Mouse (Mus musculus): Measurements from ENCODE around the gene Zfp580.
A peak's percentile ranks its signal among the peaks of the same experiment; 100 is the strongest.
"Not testable (repeated sequence)": the region's sequence is repeated elsewhere in the genome, so short reads cannot be mapped to it uniquely, and the experiment has no call there.

Gene Zfp580

GRCm38 (mm10) chr7:5064886-5065285 lies 13.5 kb downstream of the Zfp580 start:
- DNase-seq (ENCODE audit: low spot score) = no peak

GRCm38 (mm10) chr7:5073586-5073985 lies 22.2 kb downstream of the Zfp580 start:
- DNase-seq (ENCODE audit: low spot score) = no peak

GRCm38 (mm10) chr7:5074984-5075383 lies 23.6 kb downstream of the Zfp580 start:
- no peak for DNase-seq (ENCODE audit: low spot score)

- no peak for DNase-seq (ENCODE audit: low spot score)
Observed at GRCm38 (mm10) chr7:5076931-5077330, 25.6 kb downstream of the Zfp580 start.

GRCm38 (mm10) chr7:5079365-5080009 lies 28.1 kb downstream of the Zfp580 start:
- not testable (repeated sequence) for DNase-seq (ENCODE audit: low spot score)

GRCm38 (mm10) chr7:5080010-5080751 lies 28.8 kb downstream of the Zfp580 start, which contains the start of gene Epn1:
Epn1 (plus strand) TSS chr7:5080235.
- peak; percentile 95 for DNase-seq (ENCODE audit: low spot score)

- DNase-seq (ENCODE audit: low spot score) = no peak
Observed at GRCm38 (mm10) chr7:5080815-5081214, 29.5 kb downstream of the Zfp580 start.

- DNase-seq (ENCODE audit: low spot score) = no peak
Observed at GRCm38 (mm10) chr7:5081241-5081640, 29.9 kb downstream of the Zfp580 start.

GRCm38 (mm10) chr7:5081939-5082338 lies 30.6 kb downstream of the Zfp580 start:
- DNase-seq (ENCODE audit: low spot score) = no peak

- DNase-seq (ENCODE audit: low spot score) = no peak
Observed at GRCm38 (mm10) chr7:5083325-5084105, 32.2 kb downstream of the Zfp580 start.

GRCm38 (mm10) chr7:5085512-5085911 lies 34.2 kb downstream of the Zfp580 start:
- DNase-seq (ENCODE audit: low spot score) = no peak

- no peak for DNase-seq (ENCODE audit: low spot score)
Observed at GRCm38 (mm10) chr7:5086921-5087440, 35.6 kb downstream of the Zfp580 start.

GRCm38 (mm10) chr7:5087886-5088285 lies 36.5 kb downstream of the Zfp580 start:
- DNase-seq (ENCODE audit: low spot score) = no peak

GRCm38 (mm10) chr7:5089853-5090252 lies 38.5 kb downstream of the Zfp580 start:
- no peak for DNase-seq (ENCODE audit: low spot score)

GRCm38 (mm10) chr7:5091008-5091728 lies 39.8 kb downstream of the Zfp580 start:
- DNase-seq (ENCODE audit: low spot score) = no peak

GRCm38 (mm10) chr7:5092381-5092780 lies 41.0 kb downstream of the Zfp580 start:
- no peak for DNase-seq (ENCODE audit: low spot score)

GRCm38 (mm10) chr7:5092831-5093510 lies 41.6 kb downstream of the Zfp580 start:
- DNase-seq (ENCODE audit: low spot score) = no peak

- no peak for DNase-seq (ENCODE audit: low spot score)
Observed at GRCm38 (mm10) chr7:5098769-5099168, 47.4 kb downstream of the Zfp580 start.

- no peak for DNase-seq (ENCODE audit: low spot score)
Observed at GRCm38 (mm10) chr7:5099796-5100195, 48.5 kb downstream of the Zfp580 start.

- no peak for DNase-seq (ENCODE audit: low spot score)
Observed at GRCm38 (mm10) chr7:5101066-5101663, 49.8 kb downstream of the Zfp580 start.

GRCm38 (mm10) chr7:5102564-5102963 lies 51.2 kb downstream of the Zfp580 start:
- no peak for DNase-seq (ENCODE audit: low spot score)
